Mouse (Mus musculus): Measurements from ENCODE around the gene Dtx4.

- no peak for TF ChIP-seq POLR2A (IDR thresholded peaks at IDR 0.05; ENCODE audit: insufficient read depth, low read depth, low read length)
- TF ChIP-seq CTCF (IDR thresholded peaks at IDR 0.05), result no peak
- TF ChIP-seq EP300 (IDR thresholded peaks at IDR 0.05; ENCODE audit: insufficient read depth, low read depth, low read length), result no peak
These were observed 29.4 kb downstream of the Dtx4 start for GRCm38 (mm10) chr19:12471866-12472265.

All from heart, adult 2 months (tissue).